Mouse (Mus musculus) limb, embryonic 12.5 days (tissue): ENCODE results near the gene Gtf3a. TPM values are rescaled to one million over a fixed set of nuclear protein-coding genes. Genes with fewer than 3 reads are reported as not detected.

Source experiments
- ATAC-seq: fragments of 200-750 bp; cut with Nextera tagmentation; 2 replicates; pipeline ENCODE4 v1.8.0; 2017; ENCODE audit warnings: low read depth, moderate TSS enrichment; ENCODE audit not compliant: insufficient number of reproducible peaks, insufficient read depth, low FRiP score, low TSS enrichment
- H3K27ac ChIP-seq: fragments of 300-500 bp; sonication (generic); 2 replicates; pipeline ENCODE4 v1.5.1; 2016; ENCODE audit warnings: mild to moderate bottlenecking, moderate library complexity
- H3K27me3 ChIP-seq: fragments of 300-500 bp; sonication (generic); 2 replicates; pipeline ENCODE4 v1.6.1; 2016; ENCODE audit warnings: mild to moderate bottlenecking, moderate library complexity
- H3K36me3 ChIP-seq: fragments of 300-500 bp; sonication (generic); 2 replicates; pipeline ENCODE4 v1.6.1; 2016; ENCODE audit warnings: mild to moderate bottlenecking, moderate library complexity
- H3K4me1 ChIP-seq: fragments of 300-500 bp; sonication (generic); replicated peaks from 2 replicates; pipeline ENCODE4 v1.6.1; 2016
- H3K4me2 ChIP-seq: fragments of 300-500 bp; sonication (generic); 2 replicates; pipeline ENCODE4 v1.6.1; 2016; ENCODE audit warnings: mild to moderate bottlenecking, moderate library complexity
- H3K4me3 ChIP-seq: fragments of 300-500 bp; sonication (generic); replicated peaks from 2 replicates; pipeline ENCODE4 v1.5.1; 2016; ENCODE audit warnings: mild to moderate bottlenecking
- H3K9ac ChIP-seq: fragments of 300-500 bp; sonication (generic); replicated peaks from 2 replicates; pipeline ENCODE4 v1.6.1; 2016; ENCODE audit warnings: mild to moderate bottlenecking, moderate library complexity
- H3K9me3 ChIP-seq: fragments of 300-500 bp; sonication (generic); 2 replicates; pipeline ENCODE4 v1.6.1; 2016; ENCODE audit warnings: mild to moderate bottlenecking, moderate library complexity
- WGBS: fragments of 180-500 bp; shearing (Covaris S2); methylation state at CpG from one replicate; pipeline ENCODE4 v1.1.7; 2016; 5-methylcytosine and 5-hydroxymethylcytosine counted together
- polyA plus RNA-seq: library from polyadenylated mRNA; unstranded; fragments of >200 nt; fragmentation: Nextera tagmentation; extraction: Ambion mirVana; gene quantifications from 2 replicates; pipeline ENCODE4 v1.2.1, GENCODE M21; 2016

Gtf3a gene
- polyA plus RNA-seq, 1 experiment from 2014 or later = 111 TPM

DNA sequence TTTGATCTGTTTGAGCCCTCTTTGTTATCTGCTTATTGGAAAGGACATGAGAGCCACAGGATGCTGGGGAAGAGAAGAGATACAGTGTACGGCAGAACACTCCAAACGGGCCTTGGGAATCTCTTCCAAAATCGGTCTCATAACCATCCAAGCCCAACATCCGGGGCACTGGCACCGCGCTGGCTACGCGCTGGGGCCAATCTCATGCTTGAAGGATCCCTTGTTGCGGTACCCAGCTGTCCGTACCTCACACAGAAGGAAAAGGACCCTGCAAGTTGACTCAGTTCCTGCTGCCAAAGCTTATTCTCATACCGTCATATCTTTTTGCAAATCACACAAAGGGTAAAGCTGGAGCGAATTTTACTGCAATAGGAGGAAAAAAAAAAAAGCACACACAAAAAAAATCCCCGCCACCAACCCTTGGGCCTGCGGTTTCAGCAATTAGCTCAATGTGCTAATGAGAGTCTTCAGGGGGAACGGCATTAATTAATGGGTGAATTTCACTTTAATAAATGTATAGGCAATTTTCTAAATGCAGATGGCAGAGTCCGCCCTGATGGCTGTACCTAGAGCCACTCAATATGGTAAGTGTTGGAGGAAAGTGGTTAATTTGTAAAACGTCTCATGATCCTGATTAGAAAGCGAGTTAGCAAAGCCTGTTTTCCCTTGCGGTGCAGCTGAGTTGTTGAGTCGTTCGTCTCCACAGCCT, 37.4 kb downstream of the Gtf3a start:
- H3K27ac ChIP-seq = no peak overlapping the region
- H3K9me3 ChIP-seq = no peaks in the 10 kb centered on the region
- whole genome bisulfite sequencing = 67% methylated on average over 21 of the region's 21 CpGs
- H3K27me3 ChIP-seq = peaks cover 20% of the 10 kb centered on the region; the same call in 1 of the 2 replicates
- H3K4me1 ChIP-seq = no peaks in the 10 kb centered on the region
- H3K4me3 ChIP-seq = no peak overlapping the region
- H3K4me2 ChIP-seq = no peak overlapping the region
- no peak overlapping the region for H3K9ac ChIP-seq
- no peaks in the 10 kb centered on the region for H3K36me3 ChIP-seq
- ATAC-seq = no peak

DNA sequence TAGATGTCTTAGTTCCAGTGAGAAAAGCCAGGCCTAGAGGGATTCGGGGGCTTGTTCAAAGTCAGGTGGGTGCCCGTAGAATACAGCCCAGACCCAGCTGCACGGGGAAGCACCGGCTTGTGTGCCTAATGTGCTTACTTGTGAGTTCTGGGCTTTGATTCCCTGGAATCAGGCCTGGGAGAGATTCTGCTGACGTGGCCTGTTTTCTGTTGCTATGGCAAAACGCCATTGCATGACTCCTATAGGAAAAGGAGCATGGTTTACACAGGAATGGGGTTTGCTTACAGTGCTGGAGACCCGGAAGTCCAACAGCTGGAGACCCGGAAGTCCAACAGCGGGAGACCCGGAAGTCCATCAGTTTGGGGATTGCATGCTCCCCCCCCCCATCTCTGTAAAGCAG, 39.1 kb downstream of the Gtf3a start:
- 83% methylated on average over 10 of the region's 10 CpGs for WGBS
- ATAC-seq = no peak

DNA sequence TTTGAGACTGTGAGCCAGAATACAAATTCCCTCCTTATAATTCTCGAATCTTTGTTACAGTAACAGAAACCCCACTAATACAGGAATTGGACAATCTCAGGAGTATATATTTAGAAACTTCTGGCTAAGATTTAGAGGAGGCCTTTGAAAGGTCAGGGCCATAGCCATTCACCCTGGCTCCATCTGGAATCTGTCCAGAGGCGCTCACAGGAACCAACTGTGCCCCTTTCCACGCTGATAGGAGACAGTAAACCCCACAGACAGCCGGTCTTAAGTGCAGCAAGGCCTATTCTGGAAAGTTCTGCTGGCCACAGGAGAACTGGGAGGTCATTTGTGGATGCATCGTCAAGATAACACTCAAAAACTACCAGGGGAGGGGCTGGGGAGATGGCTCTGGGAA, 40.6 kb downstream of the Gtf3a start:
- no peak overlapping the region for H3K27ac ChIP-seq
- no peaks in the 10 kb centered on the region for H3K9me3 ChIP-seq
- no peak overlapping the region for H3K4me3 ChIP-seq
- no peak overlapping the region for H3K9ac ChIP-seq
- ATAC-seq = no peak
- H3K4me1 ChIP-seq = no peaks in the 10 kb centered on the region
- H3K27me3 ChIP-seq = peaks cover 18% of the 10 kb centered on the region; the same call in 1 of the 2 replicates
- WGBS = 75% methylated on average over 5 of the region's 5 CpGs
- H3K36me3 ChIP-seq = no peaks in the 10 kb centered on the region
- H3K4me2 ChIP-seq = no peak overlapping the region

More for the DNA sequence above, 39.1 kb downstream of the Gtf3a start:
- H3K9me3 ChIP-seq = no peaks in the 10 kb centered on the region
- no peaks in the 10 kb centered on the region for H3K36me3 ChIP-seq
- no peak overlapping the region for H3K27ac ChIP-seq
- H3K4me3 ChIP-seq = no peak overlapping the region
- H3K4me1 ChIP-seq = no peaks in the 10 kb centered on the region
- peaks cover 20% of the 10 kb centered on the region; the same call in 1 of the 2 replicates for H3K27me3 ChIP-seq
- H3K9ac ChIP-seq = no peak overlapping the region
- H3K4me2 ChIP-seq = no peak overlapping the region

DNA sequence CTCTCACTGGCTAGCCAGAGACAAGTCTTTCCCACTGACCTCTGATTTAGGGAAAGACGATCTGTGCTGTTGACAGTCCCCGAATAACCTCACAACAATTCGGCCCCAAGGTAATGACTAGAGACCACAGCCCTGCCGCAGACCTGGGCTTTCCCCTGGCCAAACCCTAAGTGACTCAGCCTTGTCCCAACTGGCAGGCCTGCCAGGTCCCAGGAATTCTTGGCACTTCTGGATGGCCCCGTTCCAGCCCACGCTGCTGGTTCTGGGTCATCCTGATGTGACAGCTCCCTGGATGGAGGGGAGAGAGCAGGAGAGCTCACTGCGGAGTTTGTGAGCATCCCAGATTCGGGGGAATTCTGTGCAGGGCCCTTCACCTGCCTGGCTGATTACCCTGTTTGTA, 45.1 kb downstream of the Gtf3a start:
- no peak overlapping the region for H3K4me2 ChIP-seq
- H3K4me3 ChIP-seq = no peak overlapping the region
- WGBS = 62% methylated on average over 8 of the region's 8 CpGs
- no peaks in the 10 kb centered on the region for H3K4me1 ChIP-seq
- H3K27me3 ChIP-seq = no peaks in the 10 kb centered on the region; the same call in 1 of the 2 replicates
- no peak overlapping the region for H3K9ac ChIP-seq
- no peaks in the 10 kb centered on the region for H3K9me3 ChIP-seq
- H3K27ac ChIP-seq = no peak overlapping the region
- no peak for ATAC-seq
- no peaks in the 10 kb centered on the region for H3K36me3 ChIP-seq

DNA sequence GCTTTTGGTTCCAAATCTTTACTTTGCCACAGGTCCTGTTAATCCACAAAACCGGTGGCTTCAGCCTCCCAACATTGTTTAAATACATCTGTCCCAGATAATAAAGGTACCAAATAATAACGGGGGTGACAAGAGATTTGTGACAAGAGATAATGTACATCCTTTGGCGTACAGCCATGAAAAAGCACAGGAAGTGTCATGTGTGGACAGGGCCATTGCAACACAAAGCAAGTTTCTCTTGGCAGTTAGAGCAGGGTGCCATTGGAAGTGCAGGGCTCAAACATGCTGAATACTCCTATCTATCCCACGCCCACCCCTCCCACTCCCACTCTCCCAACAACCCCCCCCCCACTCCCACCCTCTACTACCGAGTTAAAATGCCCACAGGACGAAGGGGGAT, 46.5 kb downstream of the Gtf3a start:
- H3K4me1 ChIP-seq = no peaks in the 10 kb centered on the region
- ATAC-seq = no peak
- 77% methylated on average over 6 of the region's 6 CpGs for WGBS
- no peak overlapping the region for H3K27ac ChIP-seq
- no peak overlapping the region for H3K4me3 ChIP-seq
- no peak overlapping the region for H3K9ac ChIP-seq
- no peak overlapping the region for H3K4me2 ChIP-seq
- no peaks in the 10 kb centered on the region; the same call in 1 of the 2 replicates for H3K27me3 ChIP-seq
- H3K36me3 ChIP-seq = no peaks in the 10 kb centered on the region
- 0 out of 2 replicates have a peak, but pooled peaks cover 3% of the 10 kb centered on the region for H3K9me3 ChIP-seq

DNA sequence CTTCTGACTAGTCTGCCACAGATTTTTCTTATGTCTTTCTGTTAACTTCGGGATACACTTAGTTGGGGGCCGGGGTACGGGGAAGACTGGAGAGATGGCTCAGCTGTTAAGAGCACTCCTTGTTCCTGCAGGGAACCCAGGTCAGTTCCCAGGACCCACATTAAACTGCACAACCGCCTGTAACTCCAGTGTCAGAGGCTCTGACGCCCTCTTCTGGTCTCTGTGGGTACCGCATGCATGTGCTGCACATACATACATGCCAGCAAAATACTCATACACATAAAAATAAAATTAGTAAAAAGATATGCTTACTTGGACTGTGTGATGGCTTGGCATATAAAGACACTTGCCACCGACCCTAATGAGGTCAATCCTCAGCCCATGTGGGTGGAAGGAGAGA, 48.4 kb downstream of the Gtf3a start:
- 0 out of 2 replicates have a peak, but pooled peaks cover 3% of the 10 kb centered on the region for H3K9me3 ChIP-seq
- H3K4me3 ChIP-seq = no peak overlapping the region
- 86% methylated on average over 7 of the region's 7 CpGs for WGBS
- no peak for ATAC-seq
- H3K9ac ChIP-seq = no peak overlapping the region
- no peak overlapping the region for H3K4me2 ChIP-seq
- H3K27me3 ChIP-seq = no peaks in the 10 kb centered on the region; the same call in 1 of the 2 replicates
- 0 out of 2 replicates have a peak, but pooled peaks cover 1% of the 10 kb centered on the region for H3K4me1 ChIP-seq
- H3K27ac ChIP-seq = no peak overlapping the region
- no peaks in the 10 kb centered on the region for H3K36me3 ChIP-seq

DNA sequence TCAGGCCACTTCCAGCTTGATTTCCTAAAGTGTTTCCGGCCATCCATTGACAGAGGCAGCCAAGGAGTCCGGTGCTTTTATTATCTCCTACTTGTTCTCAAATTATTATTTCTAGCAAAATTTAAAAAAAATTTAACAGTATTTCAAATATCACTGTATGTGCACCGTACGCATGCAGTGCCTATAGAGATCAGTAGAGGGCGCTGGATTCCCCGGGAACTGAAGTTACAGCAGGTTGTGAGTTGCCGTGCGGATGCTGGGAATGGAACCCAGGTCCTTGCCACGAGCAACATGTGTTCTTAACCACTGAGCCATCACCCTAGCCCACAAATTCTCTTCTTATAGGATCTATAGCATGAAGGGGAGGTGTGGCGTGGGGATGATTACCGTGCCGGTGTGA, 50.3 kb downstream of the Gtf3a start:
- Histone ChIP-seq H3K4me1 (0 out of 2 replicates have a peak, but pooled peaks cover 6% of the 10 kb centered on the region), H3K9ac (no peak overlapping the region), H3K4me2 (no peak overlapping the region), H3K27ac (no peak overlapping the region), H3K4me3 (no peak overlapping the region), H3K27me3 (no peaks in the 10 kb centered on the region), H3K36me3 (no peaks in the 10 kb centered on the region), H3K9me3 (peaks cover 9% of the 10 kb centered on the region)
- 93% methylated on average over 12 of the region's 12 CpGs for WGBS
- ATAC-seq = no peak

DNA sequence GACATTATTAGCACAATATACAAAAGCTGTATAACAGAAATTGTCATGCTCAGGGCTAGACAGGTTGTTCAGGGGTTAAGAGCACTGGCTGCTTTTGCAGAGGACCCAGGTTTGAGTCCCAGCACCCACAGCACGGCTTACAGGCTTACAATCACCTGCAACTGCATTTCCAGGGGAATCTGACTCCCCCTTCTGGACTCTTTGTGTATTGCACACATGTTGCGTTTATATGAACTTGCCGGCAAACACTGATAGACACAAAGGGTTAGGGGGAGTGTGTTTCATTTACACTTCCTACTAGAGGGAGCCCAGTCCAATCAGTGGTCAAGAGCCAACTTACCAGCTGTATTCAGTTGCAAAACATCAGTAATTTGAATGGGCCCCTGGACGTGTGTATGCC, 52.9 kb downstream of the Gtf3a start:
- H3K27me3 ChIP-seq = no peaks in the 10 kb centered on the region
- H3K36me3 ChIP-seq = no peaks in the 10 kb centered on the region
- 0 out of 2 replicates have a peak, but pooled peaks cover 6% of the 10 kb centered on the region for H3K4me1 ChIP-seq
- no peak overlapping the region for H3K4me3 ChIP-seq
- H3K9ac ChIP-seq = no peak overlapping the region
- no peak for ATAC-seq
- 89% methylated on average over 4 of the region's 4 CpGs for WGBS
- H3K4me2 ChIP-seq = no peak overlapping the region
- H3K9me3 ChIP-seq = peaks cover 9% of the 10 kb centered on the region
- no peak overlapping the region for H3K27ac ChIP-seq

DNA sequence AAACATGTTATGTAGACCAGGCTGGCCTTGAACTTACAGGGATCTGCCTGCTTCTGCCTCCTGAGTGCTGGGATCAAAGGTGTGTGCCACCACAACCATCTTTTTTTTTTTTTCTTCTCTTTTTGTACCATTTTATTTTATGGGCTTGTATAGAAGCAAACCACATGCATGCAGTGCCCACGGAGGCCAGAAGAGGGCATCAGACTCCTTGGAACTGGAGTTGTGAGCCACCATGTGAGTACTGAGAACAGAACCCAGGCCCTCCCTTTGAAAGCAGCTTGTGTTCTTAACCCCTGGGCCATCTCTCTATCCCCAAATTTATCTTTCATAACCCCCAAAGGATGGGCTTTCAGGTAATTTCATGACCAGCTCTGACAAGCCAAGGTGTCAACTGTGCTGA, 54.8 kb downstream of the Gtf3a start:
- Histone ChIP-seq H3K9ac (no peak overlapping the region), H3K9me3 (peaks cover 9% of the 10 kb centered on the region), H3K4me3 (no peak overlapping the region), H3K4me1 (0 out of 2 replicates have a peak, but pooled peaks cover 6% of the 10 kb centered on the region), H3K27me3 (no peaks in the 10 kb centered on the region), H3K36me3 (no peaks in the 10 kb centered on the region), H3K4me2 (no peak overlapping the region), H3K27ac (no peak overlapping the region)
- 74% methylated on average over 1 of the region's 1 CpGs for WGBS
- ATAC-seq = no peak

Other genes with a start within 250 kb of the Gtf3a start
- gene Usp12, start 153.7 kb upstream of the Gtf3a start, polyA plus RNA-seq = 15.2 and 15.4 TPM in 2 replicates
- 536 and 555 TPM in 2 replicates for gene Rpl21, start 115.8 kb upstream of the Gtf3a start, polyA plus RNA-seq
- gene Rasl11a, start 103.6 kb upstream of the Gtf3a start, polyA plus RNA-seq = 18.9 and 21.8 TPM in 2 replicates
- 20.4 and 22.3 TPM in 2 replicates for gene Mtif3, start 15.1 kb downstream of the Gtf3a start, polyA plus RNA-seq
- gene Lnx2, start 127.9 kb downstream of the Gtf3a start, polyA plus RNA-seq = 10.0 and 11.0 TPM in 2 replicates
- gene Polr1d, start 128.4 kb downstream of the Gtf3a start, polyA plus RNA-seq = 113 and 114 TPM in 2 replicates
- not detected in 2 replicates for gene Gsx1, start 240.0 kb downstream of the Gtf3a start, polyA plus RNA-seq